Mouse (Mus musculus): ENCODE measurements around the gene Tmem53.

The Tmem53 gene

GRCm38 (mm10) chr4:117317701-117318190 is 66.0 kb downstream of the Tmem53 start:
- DNase-seq = no peak

Measured in cerebellum, postnatal 25 days (tissue).